Mouse (Mus musculus): ENCODE measurements around the gene Bcl9.
A peak's percentile ranks its signal among the peaks of the same experiment; 100 is the strongest.

The Bcl9 gene

GRCm38 (mm10) chr3:97172632-97173031 is 125.1 kb downstream of the Bcl9 start:
- DNase-seq (ENCODE audit: low spot score): no peak

- no peak for DNase-seq (ENCODE audit: low spot score)
Observed at GRCm38 (mm10) chr3:97172231-97172630, 125.5 kb downstream of the Bcl9 start.

GRCm38 (mm10) chr3:97171531-97171930 is 126.2 kb downstream of the Bcl9 start:
- DNase-seq (ENCODE audit: low spot score): no peak

GRCm38 (mm10) chr3:97167126-97167525 is 130.6 kb downstream of the Bcl9 start:
- no peak for DNase-seq (ENCODE audit: low spot score)

GRCm38 (mm10) chr3:97164477-97164876 is 133.2 kb downstream of the Bcl9 start:
- DNase-seq (ENCODE audit: low spot score): no peak

- no peak for DNase-seq (ENCODE audit: low spot score)
Observed at GRCm38 (mm10) chr3:97161773-97162172, 135.9 kb downstream of the Bcl9 start.

GRCm38 (mm10) chr3:97160908-97161307 is 136.8 kb downstream of the Bcl9 start:
- DNase-seq (ENCODE audit: low spot score): no peak

GRCm38 (mm10) chr3:97159986-97160385 is 137.7 kb downstream of the Bcl9 start:
- no peak for DNase-seq (ENCODE audit: low spot score)

GRCm38 (mm10) chr3:97159509-97159850 is 138.2 kb downstream of the Bcl9 start:
- DNase-seq (ENCODE audit: low spot score): no peak

- DNase-seq (ENCODE audit: low spot score): peak; percentile 93
Observed at GRCm38 (mm10) chr3:97158611-97159508, 138.9 kb downstream of the Bcl9 start, which contains the start of gene Acp6. Gene Acp6 (plus strand): TSS chr3:97158777.

- peak; percentile 92 for DNase-seq (ENCODE audit: low spot score)
Observed at GRCm38 (mm10) chr3:97157958-97158599, 139.6 kb downstream of the Bcl9 start.

GRCm38 (mm10) chr3:97157308-97157707 is 140.4 kb downstream of the Bcl9 start:
- no peak for DNase-seq (ENCODE audit: low spot score)

- peak; percentile 6 for DNase-seq (ENCODE audit: low spot score)
Observed at GRCm38 (mm10) chr3:97156431-97156830, 141.3 kb downstream of the Bcl9 start.
